Mouse (Mus musculus) cerebellum, postnatal 14 days (tissue): ENCODE measurements around the gene Srsf9.

Experiments
- DNase-seq, 2 experiments: peaks; one replicate each; pipeline ENCODE4 v3.0.0; 2021; ENCODE audit warnings: mixed read lengths in 2 of 2

Gene Srsf9

DNA sequence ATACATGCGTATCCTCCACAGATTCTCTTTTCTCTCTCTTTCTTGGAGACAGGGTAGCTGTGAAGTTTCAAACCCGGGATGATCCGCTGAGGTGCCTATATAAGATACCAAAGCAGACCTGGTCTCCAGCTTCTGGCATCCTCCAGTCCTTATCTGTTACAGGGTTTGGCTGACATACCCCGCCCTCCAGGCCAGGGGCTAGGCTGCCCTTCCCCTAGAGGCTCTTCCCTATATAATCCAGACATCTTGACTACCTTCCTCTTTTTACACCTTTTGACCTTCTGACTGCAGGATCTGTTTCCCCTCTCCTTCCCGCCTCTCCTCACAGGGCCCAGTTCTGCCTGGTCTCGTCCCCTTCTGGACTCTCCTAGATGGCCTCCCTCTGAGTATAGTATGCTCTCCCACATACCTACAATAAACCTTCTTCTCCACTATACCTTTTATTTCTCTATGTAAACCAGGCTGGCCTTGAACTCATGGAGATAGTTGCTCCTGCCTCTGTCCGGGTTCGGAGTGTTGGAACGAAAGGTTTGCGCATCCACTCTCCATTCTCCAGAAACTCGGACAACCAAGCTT, 633 bp upstream of the Srsf9 start:
- peak in 1 of 2 experiments; percentile 22 for DNase-seq

DNA sequence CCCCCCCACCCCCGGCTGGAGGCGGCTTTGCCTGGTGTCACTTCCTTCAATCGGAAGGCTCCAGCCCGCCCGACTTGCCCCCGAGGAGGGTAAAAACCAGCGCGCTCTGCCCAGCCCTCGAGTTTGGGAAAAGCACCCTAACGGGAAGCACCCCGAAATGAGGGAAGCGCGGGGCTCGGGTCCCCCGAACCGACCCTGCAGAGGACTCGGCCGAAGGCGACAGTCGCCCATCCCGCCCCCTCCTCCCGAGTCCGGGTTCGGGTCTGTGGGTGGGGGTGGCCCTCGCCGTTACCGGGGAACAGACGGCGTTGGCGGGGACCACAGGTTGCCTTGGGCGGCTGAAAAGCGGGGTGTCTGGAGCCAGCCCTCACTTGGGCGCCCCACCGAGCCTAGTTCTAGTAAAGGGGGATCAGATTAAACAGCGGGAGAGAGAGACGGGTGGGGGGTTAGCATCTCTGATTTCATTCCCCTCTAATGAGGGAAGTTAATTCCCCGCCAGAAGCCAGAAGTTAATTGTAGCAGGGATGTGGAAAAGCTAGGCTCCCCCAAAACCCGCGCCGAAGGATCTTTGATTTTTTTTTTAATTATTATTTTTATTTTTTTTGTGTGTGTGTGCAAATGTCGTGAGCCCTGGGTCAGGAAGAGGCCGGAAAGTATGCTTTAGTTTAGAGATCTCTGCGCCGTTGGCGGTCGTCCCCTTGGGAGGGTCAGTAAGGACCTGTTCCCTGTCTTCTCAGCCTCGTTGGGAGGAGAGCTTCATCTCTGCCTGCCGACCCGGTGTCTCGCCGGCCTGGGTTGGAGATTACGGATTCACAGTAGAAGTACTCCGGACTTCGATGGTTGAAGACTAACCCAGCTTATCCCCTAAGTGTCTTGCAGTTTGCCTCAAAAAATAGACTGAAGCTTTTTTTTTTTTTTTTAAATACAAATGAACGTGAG, 902 bp downstream of the Srsf9 start:
- peak; percentile 51 to 67 for DNase-seq

DNA sequence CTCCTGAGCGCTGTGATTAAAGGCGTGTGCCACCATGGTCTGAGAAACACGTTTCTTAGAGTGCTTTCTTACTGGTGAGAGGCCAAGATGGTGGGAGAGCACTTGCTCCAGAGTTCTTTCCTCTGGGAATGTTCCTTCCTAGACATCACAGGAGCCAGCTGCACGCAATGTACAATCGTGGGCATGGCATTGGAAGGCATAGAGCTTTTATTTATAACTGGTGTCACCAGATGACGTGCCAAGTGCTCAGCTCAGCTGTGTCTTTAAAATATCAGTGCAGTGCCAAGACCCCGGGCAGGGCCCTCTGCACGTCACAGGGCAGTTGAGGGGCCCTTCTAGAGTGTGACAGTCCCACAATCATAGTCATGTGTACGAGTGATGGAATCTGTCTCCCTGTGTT, 4.0 kb downstream of the Srsf9 start:
- DNase-seq: no peak

GRCm38 (mm10) chr5:115333626-115334025, 6.6 kb downstream of the Srsf9 start:
- DNase-seq: no peak

DNA sequence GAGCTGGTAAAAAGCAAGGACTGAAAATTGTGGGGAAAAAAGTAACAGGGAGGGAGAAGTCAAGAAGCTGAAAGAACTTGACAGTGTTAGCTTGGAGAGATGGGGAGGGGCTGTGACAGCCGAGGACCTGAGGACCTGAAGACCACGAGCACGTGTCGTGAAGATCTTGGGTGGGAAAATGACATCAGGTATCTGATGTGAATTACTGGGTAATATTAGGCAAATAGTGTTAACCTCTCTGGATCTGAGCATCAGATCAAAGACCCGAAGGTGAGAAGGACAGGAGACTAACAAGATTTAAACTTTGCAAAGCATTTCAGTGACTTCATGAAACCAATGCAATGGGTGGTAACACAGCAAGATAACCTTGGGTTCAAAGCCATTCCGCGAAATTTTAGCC, 13.0 kb downstream of the Srsf9 start:
- DNase-seq: no peak

DNA sequence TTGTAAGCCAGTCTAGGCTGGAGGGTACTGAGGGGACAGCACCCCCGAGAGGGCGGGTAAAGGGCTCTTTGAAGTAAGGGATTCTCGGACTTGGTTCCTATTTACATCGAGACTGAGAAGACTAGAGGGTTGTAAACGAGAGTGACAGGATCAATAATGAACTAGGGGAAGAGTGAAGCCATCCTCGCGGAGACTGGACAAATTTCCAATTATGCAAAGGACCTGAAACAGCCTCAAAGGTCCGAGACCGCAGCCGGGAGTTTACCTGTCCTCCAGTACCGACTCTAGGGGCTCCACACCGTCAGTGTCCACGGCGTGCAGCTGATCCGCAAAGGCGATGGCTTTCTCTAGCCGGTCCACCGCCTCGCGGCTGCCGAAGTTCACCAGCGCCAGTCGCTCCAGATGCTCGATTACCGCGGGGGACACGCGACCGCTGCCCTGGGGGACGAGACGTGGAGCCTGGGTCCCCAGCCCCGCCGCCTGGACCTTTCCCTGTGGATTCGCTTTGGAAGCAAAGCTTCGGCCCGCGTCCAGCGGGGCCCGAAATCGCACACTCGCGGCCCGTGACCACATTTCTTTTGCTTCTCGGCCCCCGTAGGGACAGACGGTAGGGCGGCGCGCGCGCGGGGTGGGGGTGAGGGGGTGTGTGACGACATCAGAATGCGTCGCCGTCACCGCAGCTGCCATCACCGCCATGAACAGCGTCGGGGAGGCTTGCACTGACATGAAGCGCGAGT, 13.8 kb downstream of the Srsf9 start, which contains the start of the genes Gatc and Triap1:
Gene Gatc, minus strand, starts transcription at position 602 of the 737 bp plus-strand sequence.
Gene Triap1, plus strand, starts transcription at position 649 of the 737 bp plus-strand sequence.
- peak; percentile 94 to 95 for DNase-seq

DNA sequence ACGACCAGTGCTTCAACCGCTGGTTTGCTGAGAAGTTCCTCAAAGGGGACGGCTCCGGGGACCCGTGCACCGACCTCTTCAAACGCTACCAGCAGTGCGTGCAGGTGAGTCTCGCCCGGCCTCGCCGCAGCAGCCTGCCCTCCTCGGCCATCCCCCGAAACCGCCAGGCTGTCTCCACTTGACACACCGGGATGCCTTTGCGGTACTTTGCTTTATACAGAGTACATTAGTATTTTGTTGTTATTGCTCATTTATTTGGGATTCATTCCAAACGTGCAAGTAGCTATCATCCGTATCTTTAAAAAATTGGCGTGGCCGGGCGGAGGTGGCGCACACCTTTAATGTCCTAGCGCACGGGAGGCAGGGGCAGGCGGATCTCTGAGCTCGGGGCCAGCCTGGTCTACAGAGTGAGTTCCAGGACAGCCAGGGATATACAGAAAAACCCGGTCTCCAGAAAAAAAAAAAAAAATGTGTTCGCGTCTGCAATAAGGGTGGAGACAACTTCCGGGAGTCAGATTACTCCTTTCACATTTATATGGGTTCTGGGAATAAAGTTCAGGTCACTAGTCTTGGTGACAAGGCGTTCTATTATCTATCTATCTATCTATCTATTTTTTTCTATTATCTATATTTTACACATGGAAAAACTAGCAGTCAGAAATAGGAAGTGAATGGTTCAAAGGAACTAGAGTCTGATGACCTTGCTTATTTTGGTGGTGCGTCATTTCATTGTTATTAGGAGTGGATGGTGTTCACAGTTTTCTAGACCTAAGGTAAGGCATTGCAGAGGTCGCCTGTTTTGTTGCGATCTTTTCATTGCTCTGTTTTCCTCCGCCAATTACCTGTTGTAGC, 14.6 kb downstream of the Srsf9 start:
- no peak for DNase-seq

DNA sequence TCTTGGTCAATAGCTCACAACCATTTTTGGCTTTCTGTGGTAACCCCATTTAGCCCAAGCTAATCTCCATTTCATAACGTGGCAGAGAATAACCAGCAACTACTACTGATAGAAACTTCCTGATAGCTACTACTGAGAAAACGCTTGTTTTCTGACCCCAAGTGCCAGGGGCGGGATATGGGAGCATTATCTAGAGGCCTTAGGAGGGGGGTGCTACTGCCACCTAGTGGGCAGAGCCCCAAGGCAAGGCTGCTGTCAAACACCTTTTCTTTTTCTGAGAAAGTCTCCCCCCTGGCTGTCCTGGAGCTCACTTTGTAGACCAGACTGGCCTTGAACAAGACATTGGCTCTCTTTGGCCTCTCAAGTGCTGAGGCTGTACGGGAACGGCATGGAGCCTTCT, 20.6 kb downstream of the Srsf9 start:
- peak; percentile 88 to 90 for DNase-seq

DNA sequence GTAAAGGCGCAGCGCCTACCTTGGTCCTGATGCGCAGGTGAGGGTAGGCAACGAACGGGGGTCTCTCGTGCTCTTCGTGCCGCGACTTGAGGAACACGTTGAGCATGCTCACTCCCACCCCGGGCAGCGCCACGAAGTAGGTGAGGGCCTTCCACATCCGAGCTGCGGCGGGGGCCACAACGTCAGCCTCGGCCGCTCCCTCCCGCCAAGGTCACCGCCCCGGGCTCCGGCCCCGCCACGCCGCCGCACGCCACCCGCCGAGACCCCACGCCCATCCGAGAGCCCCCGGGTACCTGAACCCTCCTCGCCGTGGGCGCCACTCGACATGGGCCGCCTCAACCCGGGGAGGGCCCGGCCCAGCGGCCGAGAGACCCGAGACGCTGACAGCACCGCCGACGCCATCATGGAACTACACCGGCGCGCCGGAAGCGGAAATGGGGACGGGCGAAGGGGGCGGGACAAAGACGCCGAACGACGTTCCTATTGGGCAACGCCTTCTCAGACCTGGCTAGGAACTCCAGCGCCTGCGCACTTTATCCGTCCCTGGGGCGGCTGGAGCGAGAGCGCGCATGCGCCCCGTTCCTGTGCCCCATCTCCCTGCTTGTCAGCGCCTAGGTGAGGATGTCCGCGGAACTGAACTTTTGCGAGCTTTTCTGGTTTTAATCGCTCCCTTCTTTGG, 21.7 kb downstream of the Srsf9 start, which contains the start of gene Cox6a1:
Gene Cox6a1, minus strand, starts transcription at position 436 of the 679 bp plus-strand sequence.
- DNase-seq: peak; percentile 99 to 100

DNA sequence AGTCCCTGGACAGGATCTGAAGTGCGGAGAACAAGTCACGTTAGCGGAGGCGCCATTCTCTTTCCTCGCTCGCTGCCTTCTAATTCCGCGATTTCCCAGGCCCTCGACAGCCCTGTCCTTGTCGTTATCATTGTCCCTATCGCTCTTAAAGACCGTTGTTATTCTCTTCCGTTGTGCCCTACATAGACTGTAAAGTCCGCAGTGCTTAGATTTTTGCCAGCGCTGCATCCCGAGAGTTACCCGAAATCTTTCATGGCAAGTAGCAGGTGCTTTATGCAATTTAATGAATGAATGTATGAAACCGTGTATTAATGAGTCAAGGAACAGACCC, 22.2 kb downstream of the Srsf9 start:
- DNase-seq: no peak

DNA sequence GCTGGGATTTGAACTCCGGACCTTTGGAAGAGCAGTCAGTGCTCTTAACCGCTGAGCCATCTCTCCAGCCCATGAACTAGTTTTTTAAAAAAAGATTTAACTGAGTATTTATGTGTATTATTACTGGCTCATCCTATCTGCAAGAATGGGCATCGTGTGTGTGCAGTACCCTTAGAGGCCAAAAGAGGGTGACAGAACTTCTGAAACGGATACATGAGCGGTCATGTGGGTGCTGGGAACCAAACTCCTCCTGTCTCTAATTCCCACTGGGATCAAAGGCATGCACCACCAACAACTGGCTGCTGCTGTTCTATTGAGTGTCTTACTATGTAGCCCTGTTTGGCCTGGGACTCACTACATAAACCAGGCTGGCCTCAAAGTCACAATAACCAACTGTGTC, 24.4 kb downstream of the Srsf9 start:
- DNase-seq: no peak

DNA sequence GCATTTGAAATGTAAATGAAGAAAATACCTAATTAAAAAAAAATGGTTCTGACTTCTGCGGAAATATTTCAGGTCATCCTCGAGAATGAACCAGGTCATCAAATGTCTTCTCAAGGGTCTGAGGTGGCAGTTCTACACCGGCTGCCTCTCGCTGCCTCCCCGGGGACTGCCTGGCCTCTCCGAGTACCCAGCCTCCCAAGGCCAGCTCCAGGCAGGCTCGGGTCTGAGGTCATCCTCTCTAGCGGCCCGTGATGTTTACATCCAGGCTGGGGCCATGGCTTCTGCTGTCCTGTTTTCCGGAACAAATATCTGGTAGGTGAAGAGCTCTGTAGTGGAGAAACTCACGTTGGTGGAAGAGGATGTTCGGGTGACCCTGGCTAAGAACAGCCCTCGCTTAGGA, 28.1 kb downstream of the Srsf9 start:
- no peak for DNase-seq

DNA sequence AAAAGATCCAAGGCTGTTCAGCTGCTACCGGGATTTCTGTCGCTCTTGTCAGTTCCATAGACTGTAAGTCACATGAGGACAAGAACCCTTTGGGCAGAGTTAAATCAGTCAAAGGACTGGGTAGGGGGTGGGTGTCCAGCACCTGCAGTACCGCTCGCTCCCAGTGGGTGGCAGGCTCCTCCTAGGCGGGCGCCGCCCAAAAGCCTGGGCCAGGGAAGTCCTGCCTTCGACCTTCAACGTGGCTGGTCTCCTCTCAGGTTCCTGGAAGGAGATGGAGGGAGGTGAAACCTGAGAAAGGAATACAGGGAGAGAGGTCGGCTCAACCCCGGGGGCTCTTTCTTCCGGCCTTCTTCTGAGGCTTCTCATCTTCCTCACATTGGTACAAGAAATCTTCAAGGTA, 31.9 kb downstream of the Srsf9 start:
- DNase-seq: peak; percentile 94 to 98

DNA sequence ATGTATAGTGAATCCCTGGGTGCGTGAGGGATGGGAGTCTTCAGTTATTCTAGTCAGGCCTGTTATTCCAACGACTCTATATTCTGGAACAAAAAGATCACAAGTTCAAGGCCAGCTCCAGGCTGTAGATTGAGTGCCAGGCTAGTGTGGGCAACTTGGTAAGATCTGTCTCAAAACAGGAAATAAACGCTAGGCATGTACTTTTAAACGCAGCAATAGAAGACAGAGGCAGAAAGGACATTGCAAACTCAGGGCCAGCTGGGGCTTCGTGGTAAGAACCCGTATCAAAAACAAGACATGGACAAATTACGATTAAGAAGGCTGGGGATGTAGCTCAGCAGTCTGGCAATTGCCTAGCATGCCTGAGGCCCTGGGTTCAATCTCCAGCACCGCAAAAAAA, 32.5 kb downstream of the Srsf9 start:
- DNase-seq: no peak

DNA sequence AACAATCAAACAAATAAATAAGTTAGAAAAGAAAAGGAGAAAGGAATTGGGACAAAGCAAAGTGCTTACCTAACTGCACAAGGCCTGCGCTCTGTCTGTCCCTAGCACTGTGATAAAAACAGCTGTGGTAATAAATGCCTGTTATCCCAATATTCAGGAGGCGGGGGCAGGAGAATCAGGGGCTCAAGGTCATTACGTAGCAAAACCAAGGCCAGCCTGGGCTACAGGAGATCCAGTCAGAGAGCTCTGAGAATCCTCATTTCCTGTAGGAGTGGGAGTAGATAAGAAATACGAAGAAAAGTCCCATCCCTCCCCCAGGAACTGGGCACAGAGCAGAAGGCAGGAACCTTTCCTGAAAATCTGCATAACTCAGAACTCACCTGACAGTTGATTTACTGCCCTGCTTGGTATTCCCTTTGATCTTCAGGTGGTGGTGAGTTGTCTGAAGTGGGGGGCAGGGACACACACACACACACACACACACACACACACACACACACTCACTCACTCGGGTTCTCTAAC, 32.9 kb downstream of the Srsf9 start:
- DNase-seq: no peak

- DNase-seq: no peak
These were observed 35.2 kb downstream of the Srsf9 start for GRCm38 (mm10) chr5:115362216-115362615.

GRCm38 (mm10) chr5:115362819-115363714, 36.1 kb downstream of the Srsf9 start:
- DNase-seq: no peak

DNA sequence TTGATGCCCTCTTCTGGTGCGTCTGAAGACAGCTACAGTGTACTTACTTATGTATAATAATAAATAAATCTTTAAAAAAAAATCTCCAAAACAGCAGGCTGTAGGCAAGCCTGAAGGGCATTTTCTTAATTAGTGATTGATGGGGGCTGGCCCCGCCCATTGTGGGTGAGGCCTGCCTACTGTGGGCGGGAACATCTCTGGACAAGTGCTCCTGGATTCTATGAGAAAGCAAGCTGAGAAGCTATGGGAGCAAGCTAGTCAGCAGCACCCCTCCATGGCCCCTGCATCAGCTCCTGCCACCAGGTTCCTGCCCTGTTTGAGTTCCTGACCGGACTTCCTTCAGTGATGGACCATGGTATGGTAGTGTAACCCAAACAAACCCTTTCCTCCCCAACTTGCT, 37.8 kb downstream of the Srsf9 start:
- no peak for DNase-seq

- DNase-seq: no peak
These were observed 44.8 kb downstream of the Srsf9 start for GRCm38 (mm10) chr5:115371736-115372135.

GRCm38 (mm10) chr5:115373441-115374203, 46.6 kb downstream of the Srsf9 start:
- no peak for DNase-seq
